Mouse (Mus musculus) forebrain, embryonic 15.5 days (tissue): ENCODE results near the gene Tmem259. TPM values are rescaled to one million over a fixed set of nuclear protein-coding genes. Genes with fewer than 3 reads are reported as not detected.

Experiments used
- ATAC-seq: fragments of 200-750 bp; cut with Nextera tagmentation; replicated peaks from 2 replicates; pipeline ENCODE4 v1.8.0; 2017; ENCODE audit warnings: mild to moderate bottlenecking, moderate TSS enrichment, moderate library complexity
- H3K27ac ChIP-seq: fragments of 300-500 bp; sonication (generic); replicated peaks from 2 replicates; pipeline ENCODE4 v1.5.1; 2015; ENCODE audit warnings: mild to moderate bottlenecking, inconsistent platforms
- H3K27me3 ChIP-seq: fragments of 300-500 bp; sonication (generic); 2 replicates; pipeline ENCODE4 v1.6.1; 2015; ENCODE audit warnings: inconsistent platforms
- H3K36me3 ChIP-seq: fragments of 300-500 bp; sonication (generic); 2 replicates; pipeline ENCODE4 v1.6.1; 2015; ENCODE audit warnings: mild to moderate bottlenecking, inconsistent platforms
- H3K4me1 ChIP-seq: fragments of 300-500 bp; sonication (generic); 2 replicates; pipeline ENCODE4 v1.6.1; 2015; ENCODE audit warnings: inconsistent platforms
- H3K4me2 ChIP-seq: fragments of 300-500 bp; sonication (generic); replicated peaks from 2 replicates; pipeline ENCODE4 v1.6.1; 2015; ENCODE audit warnings: mild to moderate bottlenecking, inconsistent platforms
- H3K4me3 ChIP-seq: fragments of 300-500 bp; sonication (generic); 2 replicates; pipeline ENCODE4 v1.5.1; 2015; ENCODE audit warnings: mild to moderate bottlenecking, inconsistent platforms
- H3K9ac ChIP-seq: fragments of 300-500 bp; sonication (generic); replicated peaks from 2 replicates; pipeline ENCODE4 v1.6.1; 2015; ENCODE audit warnings: mild to moderate bottlenecking, inconsistent platforms
- H3K9me3 ChIP-seq: fragments of 300-500 bp; sonication (generic); 2 replicates; pipeline ENCODE4 v1.6.1; 2016; ENCODE audit warnings: inconsistent platforms
- WGBS: fragments of 180-500 bp; shearing (Covaris S2); methylation state at CpG from one replicate; pipeline ENCODE4 v1.1.7; 2015; ENCODE audit warnings: mixed read lengths; 5-methylcytosine and 5-hydroxymethylcytosine counted together
- polyA plus RNA-seq: library from polyadenylated mRNA; unstranded; fragments of >200 nt; fragmentation: Nextera tagmentation; extraction: Ambion mirVana; gene quantifications from 2 replicates; pipeline ENCODE4 v1.2.1, GENCODE M21; 2015

Tmem259 gene
- polyA plus RNA-seq, 1 experiment from 2014 or later, result 21.7 TPM

DNA sequence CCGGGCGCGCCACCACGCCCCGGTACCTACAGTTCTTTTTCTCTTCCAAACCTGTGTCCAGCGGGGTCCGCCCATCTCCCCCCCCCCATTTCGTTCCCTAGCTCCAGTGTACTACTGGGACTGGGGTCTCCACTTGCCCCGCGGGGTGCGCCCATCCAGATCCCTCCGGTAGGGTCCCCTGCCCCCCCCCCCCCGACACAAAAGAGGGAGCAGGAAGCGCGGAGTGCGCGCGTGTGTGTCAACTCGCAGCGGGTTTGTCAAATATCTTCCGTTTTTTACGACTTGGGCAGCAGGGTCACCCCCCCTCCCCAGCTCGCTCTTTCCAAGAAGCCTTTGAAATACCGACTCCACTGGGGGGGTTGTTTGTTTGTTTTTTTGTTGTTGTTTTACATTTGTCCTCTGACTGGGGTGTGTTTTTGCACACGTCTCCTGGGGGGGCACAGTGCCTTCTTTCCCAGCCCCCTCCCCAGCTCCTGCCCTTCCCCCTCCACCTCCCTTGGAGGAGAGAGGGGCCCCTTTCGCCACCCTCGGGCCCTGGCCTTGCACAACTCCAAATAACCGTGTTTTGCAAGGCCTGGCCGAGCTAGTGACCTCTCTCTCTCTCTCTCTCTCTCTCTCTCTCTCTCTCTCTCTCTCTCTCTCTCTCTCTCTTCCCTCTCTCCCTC, 56.0 kb downstream of the Tmem259 start:
- ATAC-seq, result no peak
- Histone ChIP-seq H3K27ac (peak overlapping the region; percentile 90), H3K27me3 (peaks cover 6% of the 10 kb centered on the region), H3K4me1 (peaks cover 39% of the 10 kb centered on the region), H3K4me2 (peak overlapping the region; percentile 93), H3K36me3 (peaks cover 5% of the 10 kb centered on the region; the same call in 1 of the 2 replicates), H3K4me3 (peak overlapping the region; percentile 97), H3K9me3 (no peaks in the 10 kb centered on the region), H3K9ac (peak overlapping the region; percentile 85)
- 2% methylated on average over 28 of the region's 29 CpGs for WGBS

DNA sequence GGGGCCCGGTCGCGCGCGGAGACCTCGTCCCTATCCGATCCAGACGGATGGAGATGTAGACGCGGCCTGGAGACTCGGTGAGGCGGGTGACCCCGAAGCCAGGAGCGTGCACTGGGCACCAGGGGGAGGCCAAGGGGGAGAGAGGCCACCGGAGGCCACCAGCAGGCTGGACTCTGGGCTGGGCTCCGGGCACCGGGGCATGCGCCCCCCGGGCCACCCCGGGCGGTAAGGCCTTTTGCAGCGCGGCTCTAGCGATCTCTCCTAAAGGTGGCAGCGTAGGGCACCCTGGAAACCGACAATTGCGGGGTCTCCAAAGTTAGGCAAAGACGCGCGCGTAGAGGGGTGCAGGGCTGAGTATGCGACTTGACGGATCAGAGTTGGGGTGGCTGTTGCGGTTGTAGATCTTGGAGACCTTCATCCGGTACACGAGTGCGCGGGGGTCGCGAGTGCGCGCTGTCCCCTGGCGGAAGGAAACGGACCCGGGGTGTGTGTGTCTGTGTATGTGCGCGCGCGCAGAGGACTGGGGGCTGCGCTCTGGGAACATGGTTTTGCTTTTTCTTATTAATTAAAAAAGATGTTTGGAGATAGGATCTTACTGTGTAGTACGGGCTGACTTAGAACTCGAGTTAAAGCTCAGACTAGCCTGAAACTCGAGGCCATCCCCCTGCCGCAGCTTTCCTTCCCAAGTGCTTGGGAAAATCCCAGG, 56.7 kb downstream of the Tmem259 start:
- peaks cover 5% of the 10 kb centered on the region; the same call in 1 of the 2 replicates for H3K36me3 ChIP-seq
- H3K4me3 ChIP-seq, result peak overlapping the region; percentile 97
- H3K4me2 ChIP-seq, result peak overlapping the region; percentile 93
- ATAC-seq, result peak; percentile 14
- no peaks in the 10 kb centered on the region for H3K9me3 ChIP-seq
- H3K27me3 ChIP-seq, result peaks cover 13% of the 10 kb centered on the region
- WGBS, result 1% methylated on average over 47 of the region's 54 CpGs
- H3K9ac ChIP-seq, result peak overlapping the region; percentile 85
- H3K4me1 ChIP-seq, result peaks cover 36% of the 10 kb centered on the region
- H3K27ac ChIP-seq, result peak overlapping the region; percentile 90

DNA sequence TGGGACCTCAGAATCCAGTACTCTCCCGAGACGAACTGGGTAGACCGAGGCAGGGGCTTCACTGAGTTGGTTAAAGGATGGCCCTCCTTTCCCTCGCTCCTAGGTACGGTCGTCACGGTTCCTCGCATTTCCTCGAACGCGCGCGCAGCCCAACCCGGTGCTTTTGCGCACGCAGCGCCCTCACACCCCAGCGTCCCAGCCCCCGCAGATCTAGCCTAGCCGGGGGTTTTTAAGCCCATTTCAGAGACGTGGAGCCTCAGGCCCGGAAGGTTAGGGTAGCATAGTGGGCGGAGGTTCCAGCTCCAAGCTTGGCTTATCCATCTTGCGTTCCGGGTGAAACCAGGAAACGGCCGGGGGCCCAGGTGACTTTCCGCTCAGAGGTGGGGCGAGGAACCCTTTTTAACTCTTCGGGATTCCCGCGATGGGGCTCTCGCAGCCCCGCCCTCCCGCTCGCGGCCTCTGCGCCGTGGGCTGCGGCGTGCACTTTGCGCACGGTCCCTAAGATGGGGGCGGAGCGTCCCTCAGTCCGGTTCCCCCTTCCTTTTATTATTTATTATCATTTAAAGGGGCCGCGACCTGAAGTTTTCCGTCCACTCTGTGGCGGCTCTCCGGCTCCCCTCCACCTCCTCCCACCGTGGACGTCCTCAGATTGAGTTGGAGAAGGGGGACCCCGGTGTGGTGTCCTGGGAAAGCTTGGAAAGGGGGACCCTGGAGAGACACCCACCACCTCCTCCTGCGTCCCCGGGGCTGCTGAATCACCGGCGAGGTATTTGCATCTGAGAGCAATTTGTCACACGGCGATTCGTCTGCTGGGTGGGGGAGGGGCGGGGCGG, 57.4 kb downstream of the Tmem259 start, which contains the start of gene Arid3a:
Arid3a (plus strand) TSS at position 553 of the 833 bp plus-strand sequence.
- Histone ChIP-seq H3K27ac (peak within 1 kb of the TSS; percentile 90), H3K9ac (peak within 1 kb of the TSS; percentile 85), H3K4me2 (peak within 1 kb of the TSS; percentile 93), H3K36me3 (no peaks in the 10 kb centered on the region), H3K27me3 (peaks cover 21% of the 10 kb centered on the region), H3K4me1 (peaks cover 35% of the 10 kb centered on the region), H3K4me3 (peak within 1 kb of the TSS; percentile 97), H3K9me3 (no peaks in the 10 kb centered on the region)
- under 1% methylated on average over 62 of the region's 63 CpGs for WGBS
- ATAC-seq, result peak; percentile 80

- ATAC-seq, result no peak; the same call in 1 of the 2 replicates
- Histone ChIP-seq H3K9me3 (no peaks in the 10 kb centered on the region), H3K36me3 (no peaks in the 10 kb centered on the region), H3K4me3 (peak overlapping the region; percentile 97), H3K4me1 (peaks cover 42% of the 10 kb centered on the region), H3K27me3 (peaks cover 29% of the 10 kb centered on the region), H3K4me2 (peak overlapping the region; percentile 93), H3K27ac (peak overlapping the region; percentile 90), H3K9ac (peak overlapping the region; percentile 85)
- 9% methylated on average over 15 of the region's 15 CpGs for WGBS
Measured at GRCm38 (mm10) chr10:79925785-79926490, 58.2 kb downstream of the Tmem259 start.

GRCm38 (mm10) chr10:79924998-79925784, 58.9 kb downstream of the Tmem259 start:
- WGBS, result 12% methylated on average over 29 of the region's 29 CpGs
- H3K9ac ChIP-seq, result 0 out of 2 replicates have a peak overlapping the region, but pooled peaks have one; percentile 2
- peaks cover 36% of the 10 kb centered on the region for H3K27me3 ChIP-seq
- peak overlapping the region; percentile 90 for H3K27ac ChIP-seq
- peaks cover 48% of the 10 kb centered on the region for H3K4me1 ChIP-seq
- no peaks in the 10 kb centered on the region for H3K9me3 ChIP-seq
- peak overlapping the region; percentile 97 for H3K4me3 ChIP-seq
- peak overlapping the region; percentile 93 for H3K4me2 ChIP-seq
- no peaks in the 10 kb centered on the region for H3K36me3 ChIP-seq
- ATAC-seq, result no peak

Other genes with a start within 250 kb of the Tmem259 start
- gene Polrmt, start 237.7 kb downstream of the Tmem259 start, polyA plus RNA-seq, result 43.7 and 44.0 TPM in 2 replicates
- 0.69 and 0.72 TPM in 2 replicates for gene Fgf22, start 229.3 kb downstream of the Tmem259 start, polyA plus RNA-seq
- 94.9 and 108 TPM in 2 replicates for gene Rnf126, start 217.4 kb downstream of the Tmem259 start, polyA plus RNA-seq
- 0.83 and 0.84 TPM in 2 replicates for gene Fstl3, start 207.1 kb downstream of the Tmem259 start, polyA plus RNA-seq
- 0.25 and 0.43 TPM in 2 replicates for gene Prss57, start 193.4 kb downstream of the Tmem259 start, polyA plus RNA-seq
- gene Palm, start 190.8 kb downstream of the Tmem259 start, polyA plus RNA-seq, result 317 and 325 TPM in 2 replicates
- 0.66 and 0.68 TPM in 2 replicates for gene Misp, start 163.3 kb downstream of the Tmem259 start, polyA plus RNA-seq
- gene Ptbp1, start 129.9 kb downstream of the Tmem259 start, polyA plus RNA-seq, result 108 and 120 TPM in 2 replicates
- 13.5 and 15.0 TPM in 2 replicates for gene Prtn3, start 109.9 kb downstream of the Tmem259 start, polyA plus RNA-seq
- 405 and 410 TPM in 2 replicates for gene Plppr3, start 109.7 kb downstream of the Tmem259 start, polyA plus RNA-seq
- gene Elane, start 98.1 kb downstream of the Tmem259 start, polyA plus RNA-seq, result 0.19 TPM in 1 of 2 replicates, not detected in the other
- gene Cfd, start 93.5 kb downstream of the Tmem259 start, polyA plus RNA-seq, result not detected in 2 replicates
- gene Med16, start 75.4 kb downstream of the Tmem259 start, polyA plus RNA-seq, result 53.2 and 56.6 TPM in 2 replicates
- 10.4 and 21.1 TPM in 2 replicates for gene Gm26602, start 73.5 kb downstream of the Tmem259 start, polyA plus RNA-seq
- gene Kiss1r, start 67.4 kb downstream of the Tmem259 start, polyA plus RNA-seq, result 2.2 and 2.7 TPM in 2 replicates
- gene R3hdm4, start 63.1 kb downstream of the Tmem259 start, polyA plus RNA-seq, result 272 and 277 TPM in 2 replicates
- 2.7 and 3.1 TPM in 2 replicates for gene Arid3a, start 57.3 kb downstream of the Tmem259 start, polyA plus RNA-seq
- gene Wdr18, start 24.2 kb downstream of the Tmem259 start, polyA plus RNA-seq, result 89.2 and 94.3 TPM in 2 replicates
- gene Grin3b, start 13.6 kb downstream of the Tmem259 start, polyA plus RNA-seq, result 0.50 and 0.63 TPM in 2 replicates
- gene Cnn2, start 4.3 kb upstream of the Tmem259 start, polyA plus RNA-seq, result 26.7 and 29.1 TPM in 2 replicates
- gene Abca7, start 12.2 kb upstream of the Tmem259 start, polyA plus RNA-seq, result 3.7 and 4.1 TPM in 2 replicates
- gene Arhgap45, start 32.3 kb upstream of the Tmem259 start, polyA plus RNA-seq, result 1.3 TPM in 2 replicates
- gene Polr2e, start 55.5 kb upstream of the Tmem259 start, polyA plus RNA-seq, result 179 and 186 TPM in 2 replicates
- 472 and 476 TPM in 2 replicates for gene Gpx4, start 62.8 kb upstream of the Tmem259 start, polyA plus RNA-seq
- gene Sbno2, start 121.2 kb upstream of the Tmem259 start, polyA plus RNA-seq, result 13.4 TPM in 2 replicates
- gene Stk11, start 131.5 kb upstream of the Tmem259 start, polyA plus RNA-seq, result 20.3 and 21.5 TPM in 2 replicates
- gene Atp5d, start 154.3 kb upstream of the Tmem259 start, polyA plus RNA-seq, result 437 and 444 TPM in 2 replicates
- 29.7 and 39.5 TPM in 2 replicates for gene Cbarp, start 156.5 kb upstream of the Tmem259 start, polyA plus RNA-seq
- 33.0 and 34.9 TPM in 2 replicates for gene Midn, start 163.9 kb upstream of the Tmem259 start, polyA plus RNA-seq
- 350 and 358 TPM in 2 replicates for gene Cirbp, start 181.7 kb upstream of the Tmem259 start, polyA plus RNA-seq
- gene 1600002K03Rik, start 188.6 kb upstream of the Tmem259 start, polyA plus RNA-seq, result 9.7 and 12.7 TPM in 2 replicates
- gene Efna2, start 195.2 kb upstream of the Tmem259 start, polyA plus RNA-seq, result 35.8 and 36.5 TPM in 2 replicates
- gene Mum1, start 242.1 kb upstream of the Tmem259 start, polyA plus RNA-seq, result 49.9 and 52.8 TPM in 2 replicates